Mouse (Mus musculus) c-Kit-positive CD71-positive TER-119-positive erythroid progenitor cells, embryonic 14.5 days (primary cell): ENCODE results near the gene Auts2.

Experiments used
- DNase-seq: peaks from one replicate; pipeline ENCODE4 v3.0.0-alpha.2; 2013; ENCODE audit warnings: low spot score

Gene Auts2

DNA sequence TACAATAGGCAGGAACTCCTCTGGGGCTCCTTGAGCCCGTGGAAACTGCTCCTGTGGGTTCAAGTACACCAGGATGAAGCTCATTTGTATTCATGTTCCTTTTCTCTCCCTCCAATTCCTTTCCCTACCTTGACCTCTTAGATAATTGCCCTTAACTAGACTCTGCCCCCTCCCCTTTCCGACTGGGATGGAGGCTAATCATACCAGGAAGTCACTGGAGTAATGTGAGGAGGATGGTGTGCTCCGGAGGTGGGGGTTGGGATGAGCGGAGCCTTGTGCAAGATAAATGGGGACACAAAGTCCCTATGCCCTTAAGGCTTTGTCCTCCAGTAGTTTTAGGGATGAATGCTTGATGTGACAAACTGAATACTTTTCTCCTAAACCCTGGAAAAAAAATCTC lies 820.8 kb downstream of the Auts2 start:
- no peak for DNase-seq

DNA sequence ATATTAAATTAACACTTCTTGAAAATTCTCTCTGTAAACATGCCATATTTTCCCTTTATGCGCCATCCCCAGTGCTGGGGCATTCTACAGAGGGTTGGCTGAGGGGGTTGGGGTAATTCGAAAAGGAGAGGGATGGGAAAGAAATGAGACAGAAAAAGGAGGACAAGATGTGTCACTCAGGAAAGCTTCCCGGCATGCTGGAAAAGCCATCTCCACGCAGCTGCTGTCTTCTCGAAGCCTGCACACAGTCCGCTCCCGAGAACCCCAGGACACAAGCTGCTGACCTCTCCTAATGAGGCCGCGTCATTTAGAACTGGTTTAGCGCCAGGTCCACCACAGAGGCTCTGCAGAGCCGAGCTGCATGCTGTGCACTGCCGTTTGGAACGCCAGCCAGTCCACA lies 825.1 kb downstream of the Auts2 start:
- no peak for DNase-seq

DNA sequence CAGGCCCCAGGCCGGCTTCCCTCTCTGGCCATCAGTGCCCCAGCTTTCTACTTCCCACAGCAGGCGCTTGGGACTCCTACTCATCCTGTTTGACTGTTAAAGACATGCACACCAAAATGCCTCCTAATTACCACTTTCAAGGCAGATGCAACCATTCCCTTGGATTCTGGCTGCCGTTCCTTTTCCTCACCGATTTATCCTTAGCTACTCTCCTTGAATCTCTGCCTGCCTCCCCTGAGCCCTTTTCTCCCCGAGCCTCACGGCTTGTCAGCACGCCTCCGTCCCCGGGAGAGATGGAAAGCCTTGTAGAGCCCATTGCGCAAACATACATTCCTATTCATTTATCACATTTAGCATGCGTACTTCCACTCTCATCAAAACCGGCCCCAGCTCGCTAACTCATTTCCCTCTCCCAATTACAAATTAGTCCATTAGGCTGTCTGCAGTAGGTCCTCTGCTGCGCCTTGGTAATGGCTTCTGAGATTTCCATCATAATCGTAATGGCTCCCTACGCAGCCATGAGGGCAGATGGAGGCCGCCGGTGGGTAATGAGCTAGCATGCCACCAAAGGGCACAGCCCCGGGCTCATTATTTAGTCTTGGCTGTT lies 825.7 kb downstream of the Auts2 start:
- DNase-seq, result no peak

DNA sequence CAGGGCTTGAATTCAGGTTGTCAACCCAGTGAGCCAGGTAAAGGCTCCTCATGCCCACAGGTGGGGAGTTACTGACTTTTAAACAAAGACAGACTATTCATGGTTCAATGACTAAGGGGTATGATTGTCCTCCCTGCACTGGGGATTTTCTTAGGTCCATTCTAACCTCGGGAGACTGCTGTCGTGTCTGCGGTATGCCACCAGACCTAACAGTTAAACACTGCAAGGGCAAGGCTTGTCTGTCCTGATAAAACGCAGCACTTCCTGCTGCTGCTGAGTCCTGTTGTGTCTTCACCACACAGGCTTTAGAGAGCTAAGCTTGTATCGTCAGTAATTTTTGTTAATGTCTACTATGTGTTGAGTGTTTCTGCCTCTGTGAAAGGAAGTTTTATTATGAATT lies 828.2 kb downstream of the Auts2 start:
- DNase-seq, result no peak

DNA sequence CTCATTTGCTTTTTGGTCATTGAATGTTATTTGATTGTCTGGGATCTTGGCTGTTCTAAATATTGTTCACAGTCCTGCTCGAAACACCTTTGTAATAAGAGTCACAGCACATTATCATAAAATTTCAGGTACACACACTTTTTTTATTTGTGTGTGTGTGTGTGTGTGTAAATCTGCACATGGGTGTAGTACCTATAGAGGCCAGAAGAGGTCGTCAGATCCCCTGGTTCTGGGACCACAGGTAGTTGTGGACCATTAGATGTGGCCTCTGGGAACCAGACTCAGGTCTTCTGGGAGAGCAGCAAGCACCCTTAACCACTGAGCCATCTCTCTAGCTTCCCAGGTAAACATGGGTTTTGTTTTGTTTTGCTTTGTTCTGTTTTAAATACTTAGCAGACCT lies 830.7 kb downstream of the Auts2 start:
- no peak for DNase-seq

DNA sequence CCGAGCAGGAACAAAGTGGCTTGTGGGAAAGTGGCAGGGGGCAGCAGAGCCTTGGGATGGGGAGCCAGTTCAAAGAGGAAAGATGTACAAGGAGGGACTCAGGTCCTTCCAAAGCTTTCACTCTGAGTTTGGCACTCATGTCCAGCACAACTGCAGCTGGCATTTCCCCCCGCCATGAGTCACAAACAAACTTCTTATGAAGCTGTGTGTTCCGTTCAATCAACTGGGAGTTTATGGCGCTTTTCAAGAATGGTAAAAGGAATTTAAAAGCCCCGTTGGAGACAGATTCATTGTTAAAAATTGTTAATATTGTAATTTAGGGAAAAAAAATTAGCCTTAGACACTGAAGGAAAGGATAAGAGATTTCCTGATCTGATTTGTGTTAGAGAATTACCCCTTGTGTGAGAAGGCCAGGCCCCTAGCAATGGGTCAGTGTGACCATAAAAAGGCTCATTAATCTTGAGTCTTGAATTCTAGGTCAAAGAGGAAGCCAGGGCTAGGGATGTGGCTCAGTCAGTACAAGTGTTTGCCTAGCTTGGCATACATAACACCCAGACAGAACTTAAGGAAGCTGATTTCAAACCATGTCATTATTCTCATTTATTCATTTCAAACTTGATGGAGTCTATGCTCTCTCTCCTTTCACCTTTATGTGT lies 831.5 kb downstream of the Auts2 start:
- no peak for DNase-seq

DNA sequence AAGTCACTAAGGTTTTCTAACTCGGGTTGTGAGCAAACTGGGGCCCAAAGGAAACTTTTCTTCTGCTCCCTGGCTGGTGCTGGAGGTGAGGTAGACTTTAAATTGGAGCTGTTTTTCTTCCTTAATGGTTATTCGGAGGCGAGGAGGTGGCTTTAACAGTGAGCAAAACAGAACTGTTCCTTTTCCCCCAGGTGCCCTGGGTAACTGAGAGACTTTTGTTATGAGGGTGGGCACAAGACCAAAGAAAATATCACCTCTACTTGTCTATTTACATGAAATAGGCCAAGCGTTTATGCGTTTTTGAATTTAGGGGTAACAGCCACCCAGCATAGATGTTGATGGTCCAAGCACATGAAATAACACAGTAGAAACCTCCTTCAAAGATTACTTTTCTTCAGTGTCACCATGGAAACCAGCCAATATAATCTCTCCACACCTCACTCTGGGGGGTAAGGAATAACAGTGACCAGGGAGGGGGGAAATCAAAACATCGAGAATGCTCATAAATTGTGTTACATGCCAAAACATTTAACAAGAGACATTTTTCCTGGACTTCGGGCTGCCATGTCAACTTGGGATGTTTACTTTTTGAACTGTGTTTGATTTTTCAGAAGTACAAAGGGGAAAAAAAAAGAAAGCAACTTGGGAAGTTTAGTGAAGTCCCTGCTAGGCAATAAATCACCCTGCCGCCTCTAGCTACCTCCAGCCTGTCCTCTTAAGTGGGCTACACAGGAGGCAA lies 832.2 kb downstream of the Auts2 start:
- DNase-seq, result no peak

DNA sequence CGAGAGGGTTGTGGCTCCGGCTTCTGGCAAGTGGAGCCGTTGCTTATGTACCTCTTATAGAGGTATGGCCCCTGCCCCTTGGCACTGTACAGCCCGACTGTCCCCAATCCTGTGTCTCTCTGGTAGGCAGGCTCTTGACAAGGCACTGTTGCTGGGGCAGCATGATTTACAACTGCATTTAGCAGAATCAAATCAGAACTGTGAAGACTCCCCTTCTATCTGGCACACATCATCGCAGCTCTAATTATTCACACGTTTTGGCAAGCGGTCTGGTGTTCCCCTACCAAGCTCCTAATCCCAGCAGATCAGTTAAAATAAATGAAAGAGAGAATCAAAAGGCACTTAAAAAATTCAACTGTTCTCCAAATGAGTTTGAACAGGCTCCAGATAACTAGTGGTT lies 835.7 kb downstream of the Auts2 start:
- no peak for DNase-seq

DNA sequence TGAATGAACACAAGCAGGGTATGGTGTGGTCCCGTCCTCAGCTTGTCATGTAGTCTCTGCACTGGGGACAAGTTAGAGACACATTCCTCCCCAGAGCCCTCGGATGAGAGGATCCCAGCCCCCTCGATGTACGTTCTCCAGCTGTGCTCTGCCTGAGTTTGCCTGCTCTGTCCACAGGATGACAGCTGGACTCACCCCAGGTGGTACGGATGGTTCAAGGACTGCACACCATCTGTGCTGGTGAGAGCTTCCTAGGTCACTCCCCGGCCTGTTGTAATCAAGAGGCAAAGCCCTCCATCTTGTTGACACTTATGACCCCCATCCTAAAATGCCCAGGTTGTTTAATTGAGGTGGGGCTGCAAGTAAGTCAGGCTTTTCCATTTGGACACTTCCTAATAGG lies 839.4 kb downstream of the Auts2 start:
- DNase-seq, result no peak

DNA sequence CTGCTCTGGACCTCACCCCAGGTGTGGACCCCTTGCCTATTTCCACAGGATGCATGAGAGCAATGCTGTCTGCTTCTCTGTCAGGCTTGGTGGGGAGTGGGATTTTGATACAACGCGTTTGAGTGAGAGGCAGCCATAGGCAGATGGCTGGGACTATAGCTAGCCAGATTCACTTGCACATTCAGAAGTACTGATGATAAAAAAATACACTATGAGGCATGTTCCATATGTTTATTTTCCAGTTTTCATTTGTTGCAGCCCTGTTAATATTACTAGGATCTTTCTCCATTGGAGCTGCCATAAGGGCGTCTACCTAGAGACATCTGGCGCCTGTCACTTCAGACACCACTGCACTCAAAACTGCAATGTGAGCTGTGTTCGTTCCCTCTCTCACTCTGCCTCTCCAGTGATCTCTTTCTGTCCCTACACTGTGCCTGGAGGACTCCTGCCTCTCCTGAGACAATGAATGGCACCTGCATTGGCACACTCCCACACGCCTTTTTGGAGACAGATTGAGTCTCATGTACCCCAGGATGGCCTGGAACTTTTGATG lies 840.2 kb downstream of the Auts2 start:
- no peak for DNase-seq

DNA sequence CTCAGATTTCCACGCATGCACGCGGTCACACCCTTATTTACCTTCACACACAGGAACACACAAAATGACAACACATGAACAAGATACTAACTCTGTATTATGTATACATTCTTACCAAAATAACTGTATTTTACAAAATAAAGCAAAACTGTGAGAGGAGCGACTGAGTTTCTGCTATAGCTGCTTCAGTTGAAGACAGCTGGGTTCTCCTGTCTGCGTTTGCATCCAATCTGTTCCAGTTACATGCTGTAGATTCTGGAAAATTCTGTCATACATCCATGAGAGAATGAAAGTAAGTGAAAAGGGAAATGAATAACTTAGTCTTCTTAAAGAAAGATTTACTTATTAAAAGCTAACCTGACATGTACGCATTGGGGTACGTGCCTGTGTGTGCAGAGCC lies 844.2 kb downstream of the Auts2 start:
- DNase-seq, result no peak

DNA sequence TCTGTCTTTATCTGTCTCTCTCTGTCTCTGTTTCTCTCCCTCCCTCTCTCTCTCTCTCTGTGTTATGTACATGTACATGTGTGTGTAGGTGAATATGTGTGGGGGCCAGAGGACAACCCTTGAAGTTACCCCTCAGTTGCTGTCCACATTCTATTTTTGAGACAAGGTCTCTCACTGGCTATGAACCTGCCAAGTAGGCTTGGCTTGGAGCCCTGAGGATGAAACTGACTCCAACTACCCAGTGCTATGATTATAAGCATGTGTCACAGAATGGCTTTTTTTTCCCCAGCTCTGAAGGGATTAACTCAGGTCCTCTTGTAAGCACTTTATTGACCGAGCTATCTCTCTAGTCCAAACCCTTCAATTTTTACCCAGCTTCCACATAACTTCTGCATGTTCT lies 852.4 kb downstream of the Auts2 start:
- DNase-seq, result no peak

DNA sequence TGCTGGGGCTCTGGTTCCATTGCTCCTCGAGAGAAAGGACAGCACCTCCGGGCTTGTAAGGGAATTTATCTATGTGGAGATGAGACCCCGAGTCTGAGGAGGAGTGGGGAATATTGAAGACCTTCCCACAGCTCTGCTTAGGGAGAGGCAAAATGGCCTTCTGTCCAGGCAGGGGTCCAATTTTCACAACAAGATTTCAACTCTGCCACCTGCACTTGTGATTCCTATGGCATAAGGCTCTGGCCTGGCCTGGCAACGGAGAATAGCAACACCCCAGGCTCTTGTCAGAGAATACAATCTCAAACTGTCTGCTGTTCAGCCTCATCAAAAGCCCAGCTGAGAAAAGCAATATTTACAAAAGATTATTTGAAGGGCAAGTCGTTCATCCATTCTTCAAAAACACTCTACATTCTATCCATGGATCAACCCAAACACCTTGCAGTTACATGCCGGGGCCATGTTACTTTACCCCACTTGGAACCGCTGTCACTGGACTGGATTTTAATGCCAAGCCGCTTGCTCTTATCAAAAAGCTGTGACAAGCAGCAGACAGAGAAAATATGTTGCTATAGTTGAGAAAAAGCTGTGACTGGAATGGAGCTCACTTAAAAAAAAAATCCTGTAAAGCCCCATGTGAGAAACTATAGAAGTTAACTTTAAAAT lies 856.1 kb downstream of the Auts2 start:
- DNase-seq, result no peak

DNA sequence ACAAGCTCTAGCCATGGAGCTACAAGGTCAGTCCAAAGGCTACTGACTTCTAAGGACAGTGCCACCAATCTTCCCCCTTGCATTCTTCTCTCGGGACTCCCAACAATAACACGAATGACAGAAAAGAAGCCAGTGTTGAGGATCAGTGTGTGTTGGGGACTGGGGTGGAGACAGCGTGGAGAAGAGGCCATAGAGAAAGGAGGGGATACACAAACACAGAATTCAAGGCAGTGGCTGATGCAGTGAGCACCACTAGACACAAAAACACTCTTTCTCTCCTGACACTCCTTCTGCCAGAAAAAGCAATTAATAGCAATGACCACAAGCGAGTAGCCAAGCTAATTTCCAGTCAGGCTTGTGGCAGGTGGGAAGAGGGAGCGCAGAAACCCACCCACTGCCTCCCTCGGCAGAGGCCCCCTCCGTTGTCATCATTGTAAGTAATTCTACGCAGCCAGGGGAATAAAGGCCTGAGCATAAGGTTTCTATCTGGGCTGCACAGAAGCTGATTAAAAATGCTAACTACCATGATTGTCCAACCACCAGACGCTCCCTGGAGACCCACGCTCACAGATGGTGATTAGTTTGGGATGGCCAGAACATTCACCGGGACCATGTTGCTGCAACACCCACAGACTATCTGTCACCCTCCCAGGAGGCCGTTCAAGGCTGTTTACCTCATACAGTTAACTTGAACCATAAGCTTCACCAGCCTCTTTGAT lies 862.9 kb downstream of the Auts2 start:
- no peak for DNase-seq

DNA sequence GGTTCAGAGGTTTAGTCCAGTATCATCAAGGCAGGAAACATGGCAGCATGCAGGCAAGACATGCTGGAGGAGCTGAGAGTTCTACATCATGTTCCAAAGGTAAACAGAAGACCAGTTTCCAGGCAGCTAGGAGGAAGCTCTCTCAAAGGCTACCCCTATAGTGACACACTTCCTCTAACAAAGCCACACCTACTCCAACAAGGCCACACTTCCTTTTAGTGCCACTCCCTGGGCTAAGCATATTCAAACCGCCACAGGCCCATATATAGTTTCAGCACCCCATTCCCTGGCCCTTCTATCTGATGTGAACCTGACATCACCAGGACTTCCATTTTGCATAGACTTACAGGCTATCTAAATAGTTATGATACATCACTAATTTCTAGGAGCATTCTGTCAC lies 863.6 kb downstream of the Auts2 start:
- DNase-seq, result no peak

DNA sequence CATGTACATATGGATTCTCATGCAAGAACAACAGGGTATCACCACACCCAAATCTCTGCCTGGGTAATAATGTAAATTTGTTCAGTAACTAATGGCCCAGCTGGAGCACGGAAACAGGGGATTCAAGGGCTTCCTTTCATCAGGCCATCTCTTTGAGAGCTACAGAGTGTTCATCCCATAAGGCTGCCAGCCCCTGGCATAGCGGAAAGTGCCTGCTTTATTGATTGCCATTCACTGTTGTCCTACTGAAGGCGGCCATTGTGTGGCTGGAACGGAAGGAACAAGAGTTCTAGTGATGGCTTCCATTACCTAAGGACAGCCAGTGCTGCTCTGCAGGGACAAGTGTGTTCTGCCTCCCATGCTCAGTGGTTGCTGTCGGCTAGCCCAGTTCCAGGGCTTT lies 865.6 kb downstream of the Auts2 start:
- no peak for DNase-seq

DNA sequence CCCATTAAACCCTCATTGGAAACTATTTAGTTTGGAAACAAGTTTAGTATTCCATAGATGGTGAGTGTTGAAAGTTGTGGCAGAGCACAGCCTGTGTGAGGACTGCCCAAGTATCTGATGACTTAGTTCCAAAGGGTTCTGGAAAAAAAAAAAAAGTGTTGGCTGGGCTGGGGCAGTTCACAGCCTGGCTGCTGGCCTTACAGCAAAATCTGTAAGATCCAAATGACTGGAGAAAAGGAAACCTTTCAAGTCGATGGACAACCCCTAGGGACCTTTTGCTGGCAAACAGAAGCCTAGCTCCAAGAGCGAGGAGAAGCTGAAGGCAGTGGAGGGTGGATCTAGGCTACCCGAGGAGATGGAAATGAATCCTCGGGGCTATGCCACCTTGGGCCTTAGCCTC lies 869.4 kb downstream of the Auts2 start:
- DNase-seq, result no peak

DNA sequence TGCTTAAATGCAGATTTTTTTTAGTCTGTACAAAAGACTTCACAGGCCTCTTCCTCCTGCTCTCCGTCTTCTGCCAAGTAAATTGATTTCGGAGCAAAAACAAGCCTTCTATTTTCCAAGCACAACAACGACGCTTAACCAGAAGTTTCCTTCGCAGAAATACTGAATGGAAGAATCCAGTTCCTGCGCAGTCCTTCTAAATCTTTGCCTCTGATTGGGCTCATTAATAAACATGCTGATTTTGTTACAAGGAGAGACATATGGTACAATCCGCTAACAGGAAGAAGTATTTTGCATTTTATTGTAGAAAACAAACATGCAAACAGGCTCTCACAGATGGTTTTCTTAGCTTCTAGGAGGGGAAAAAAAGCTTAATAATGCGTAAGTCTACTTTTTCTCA lies 878.1 kb downstream of the Auts2 start:
- DNase-seq, result no peak

DNA sequence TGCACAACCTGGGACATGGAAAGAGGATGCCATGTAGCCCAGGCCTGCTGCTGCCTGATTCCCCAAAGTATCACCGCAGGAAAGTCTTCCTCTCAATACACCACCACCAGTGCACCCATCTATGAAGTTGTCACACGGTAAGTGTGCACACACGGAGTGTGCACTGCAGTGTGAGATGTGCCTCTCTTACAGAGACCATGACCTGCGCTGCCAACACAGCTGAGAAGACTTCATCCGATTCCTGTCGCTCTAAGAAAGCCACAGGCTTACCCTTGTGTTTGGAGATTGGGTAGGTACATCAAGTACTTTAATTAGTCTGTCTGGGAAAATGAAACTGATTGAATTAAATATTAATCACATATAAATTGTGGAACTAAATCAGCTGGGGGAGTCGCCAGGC lies 878.5 kb downstream of the Auts2 start:
- DNase-seq, result no peak

DNA sequence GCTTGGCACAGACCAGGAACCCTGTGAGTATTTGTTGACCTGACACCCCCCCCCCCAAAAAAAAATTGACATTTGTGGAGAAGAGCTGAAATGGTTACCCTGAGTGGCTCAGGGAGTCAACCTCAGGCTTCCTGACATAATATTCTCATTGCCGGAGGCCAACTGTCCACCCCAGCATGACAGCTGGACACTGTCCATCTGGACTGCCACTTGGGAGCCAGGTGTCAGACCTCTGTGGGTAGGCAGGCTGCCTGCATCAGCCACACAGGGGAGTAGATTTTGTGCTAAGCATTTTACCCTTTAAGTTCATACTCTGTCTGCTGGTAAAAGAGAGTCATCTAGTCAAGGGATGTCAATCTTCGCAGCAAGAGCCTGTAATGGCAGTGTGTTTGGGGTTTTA lies 880.5 kb downstream of the Auts2 start:
- no peak for DNase-seq

DNA sequence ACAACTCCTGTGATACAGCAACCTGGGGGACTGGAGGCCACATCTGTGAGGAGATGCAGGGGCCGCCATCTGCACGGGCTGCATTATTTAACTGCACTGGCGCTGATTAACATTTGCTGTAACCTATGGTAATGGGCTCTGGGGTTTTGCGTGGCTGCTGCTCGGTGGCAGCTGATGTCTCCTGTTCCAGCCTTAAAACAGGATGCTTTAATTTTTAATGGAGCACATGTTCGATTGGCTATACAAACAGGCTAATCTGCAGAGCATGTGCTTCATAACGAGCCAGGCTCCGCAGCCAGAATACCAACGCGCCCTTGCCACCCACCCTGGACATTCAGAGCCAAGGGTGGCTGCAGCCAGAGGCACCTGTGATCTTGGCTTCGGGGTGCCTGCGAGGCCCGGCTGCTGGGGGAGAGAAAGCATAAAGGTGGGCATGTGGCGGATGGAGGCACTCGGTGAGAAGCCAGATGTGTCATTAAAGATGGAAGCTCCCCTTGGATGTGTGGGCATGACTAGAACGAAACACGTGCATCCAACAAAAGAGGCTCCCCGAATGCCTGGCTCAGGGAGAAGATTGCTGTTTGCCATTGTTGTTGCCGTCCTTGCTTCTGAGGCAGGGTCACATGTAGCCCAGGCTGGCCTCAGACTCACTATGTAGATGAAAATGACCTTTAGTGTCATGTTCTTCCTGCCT lies 884.2 kb downstream of the Auts2 start:
- DNase-seq, result no peak

DNA sequence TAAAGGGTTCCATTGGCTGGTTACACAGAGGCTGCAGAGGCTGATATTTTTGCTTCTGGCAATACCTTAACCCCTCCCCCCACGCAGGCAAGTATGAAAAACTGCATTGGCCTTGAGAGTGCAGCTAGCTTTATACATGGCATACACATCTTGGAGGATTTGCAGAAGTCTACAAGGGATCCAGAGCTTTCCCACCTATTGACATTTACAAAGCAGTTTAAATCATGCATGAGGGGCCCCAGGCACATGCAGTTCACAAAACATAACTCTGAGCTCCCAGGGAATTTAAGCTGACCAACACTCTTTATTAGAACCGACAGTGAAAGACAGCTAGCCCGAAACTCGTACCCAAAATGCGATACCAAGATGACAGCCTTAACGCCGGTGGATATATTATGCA lies 888.9 kb downstream of the Auts2 start:
- DNase-seq, result no peak
